Comparison of ENCODE assay signal across 24 mouse cellular contexts in the genomic region with DNA sequence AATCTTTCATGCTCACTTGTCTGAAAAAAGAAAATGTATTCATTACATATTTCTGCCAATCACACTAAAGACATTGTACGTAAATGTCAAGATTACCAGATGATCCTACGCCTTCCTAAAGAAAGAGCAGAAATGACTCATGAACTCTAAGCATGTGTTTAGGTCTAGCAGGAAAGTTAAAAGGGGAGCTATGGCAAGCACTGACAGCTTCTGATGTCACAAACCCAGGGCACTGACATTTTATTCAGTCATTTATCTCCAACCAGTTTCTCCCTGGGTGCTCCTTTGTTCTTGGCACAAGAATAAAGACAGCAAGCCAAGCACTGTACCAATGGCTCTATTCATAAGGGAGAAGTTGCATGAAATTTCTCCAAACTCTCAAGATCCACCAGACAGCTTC.
"Had no signal": no experiment of that assay in that cellular context is flagged by ENCODE, and none has a peak within 500 bp of the region (broad histone marks: within the 10 kb centered on the region; RNA-seq: fewer than 3 reads in every experiment).

No protein-coding gene starts in this region.

- H3K9me3 ChIP-seq: heart, embryonic 13.5 days; heart, embryonic 15.5 days; hindbrain, embryonic 13.5 days; hindbrain, embryonic 15.5 days; kidney, embryonic 15.5 days; limb, embryonic 13.5 days; limb, embryonic 15.5 days; liver, embryonic 12.5 days had no signal

- H3K4me1 ChIP-seq: heart, embryonic 13.5 days; heart, embryonic 15.5 days; hindbrain, embryonic 15.5 days; kidney, embryonic 15.5 days; limb, embryonic 13.5 days; limb, embryonic 15.5 days; liver, embryonic 12.5 days had no signal

- H3K27me3 ChIP-seq: heart, embryonic 13.5 days; heart, embryonic 15.5 days; hindbrain, embryonic 13.5 days; hindbrain, embryonic 15.5 days; kidney, embryonic 15.5 days; limb, embryonic 13.5 days; limb, embryonic 15.5 days; liver, embryonic 12.5 days had no signal

- H3K36me3 ChIP-seq: heart, embryonic 13.5 days; heart, embryonic 15.5 days; hindbrain, embryonic 13.5 days; hindbrain, embryonic 15.5 days; kidney, embryonic 15.5 days; limb, embryonic 13.5 days; limb, embryonic 15.5 days; liver, embryonic 12.5 days had no signal

- DNase-seq: gastrocnemius, postnatal 14 days; gastrocnemius, postnatal 36 days; heart, adult 11 months; heart, adult 2 months; heart, postnatal 14 days; heart, postnatal 36 days; kidney, adult 11 months; kidney, adult 2 months; kidney, adult 9 months; kidney, postnatal 14 days; kidney, postnatal 36 days; layer of hippocampus, adult 9-11 months; layer of hippocampus, postnatal 36 days; left cerebral cortex, postnatal 4 days had no signal

- H3K27ac ChIP-seq: heart, adult 2 months; heart, embryonic 13.5 days; heart, embryonic 15.5 days; hindbrain, embryonic 13.5 days; hindbrain, embryonic 15.5 days; hindbrain, postnatal 0 days; kidney, embryonic 15.5 days; kidney, postnatal 0 days; limb, embryonic 13.5 days; limb, embryonic 15.5 days; liver, embryonic 12.5 days had no signal

- H3K4me3 ChIP-seq: heart, adult 2 months; heart, embryonic 13.5 days; heart, embryonic 15.5 days; hindbrain, embryonic 13.5 days; hindbrain, embryonic 15.5 days; kidney, embryonic 15.5 days; limb, embryonic 13.5 days; limb, embryonic 15.5 days; liver, embryonic 12.5 days had no signal
